Mouse (Mus musculus): ENCODE results near the gene Lamc1. TPM values are rescaled to one million over a fixed set of nuclear protein-coding genes. Genes with fewer than 3 reads are reported as not detected.

Gene Lamc1
- polyA plus RNA-seq, 1 experiment = 22.8 TPM

DNA sequence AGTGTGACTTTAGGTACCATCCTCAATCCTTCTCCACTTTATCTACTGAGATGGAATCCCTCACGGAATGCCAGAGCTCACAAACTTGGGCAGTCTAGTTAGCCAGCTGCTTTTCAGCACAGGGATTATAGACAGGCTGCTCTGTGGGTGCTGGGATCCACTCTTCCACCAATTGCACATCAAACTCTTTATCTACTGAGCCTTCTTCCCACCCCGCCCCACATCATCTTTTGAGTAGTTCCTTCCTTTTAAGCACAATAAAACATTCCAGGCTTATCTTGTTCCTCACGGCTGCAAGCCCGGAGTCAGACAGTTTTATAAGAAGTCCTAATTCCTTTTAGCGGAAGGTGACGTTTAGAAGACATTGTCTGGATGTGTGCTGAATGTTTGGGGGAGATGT lies 36.4 kb upstream of the Lamc1 start:
- H3K27ac ChIP-seq (ENCODE audit: insufficient read depth, low read depth, low read length) = no peak overlapping the region
- TF ChIP-seq CTCF (IDR thresholded peaks at IDR 0.05; ENCODE audit: extremely low read depth, insufficient read length, insufficient replicate concordance, low read depth, low read length) (no peak), POLR2A (IDR thresholded peaks at IDR 0.05; ENCODE audit: low read depth, low read length) (no peak)
- no peak overlapping the region for H3K4me3 ChIP-seq (ENCODE audit: low read depth, low read length)
- H3K4me1 ChIP-seq (ENCODE audit: control insufficient read depth, insufficient read depth, insufficient read length, low read length) = no peaks in the 10 kb centered on the region
- no peaks in the 10 kb centered on the region for H3K36me3 ChIP-seq (ENCODE audit: control insufficient read depth, insufficient read depth, low read length)
- 46% methylated on average over 6 of the region's 6 CpGs for WGBS
- H3K27me3 ChIP-seq (ENCODE audit: control insufficient read depth, insufficient read depth, low read length) = no peaks in the 10 kb centered on the region

GRCm38 (mm10) chr1:153367048-153367447 lies 34.5 kb upstream of the Lamc1 start:
- Histone ChIP-seq H3K4me1 (ENCODE audit: control insufficient read depth, insufficient read depth, insufficient read length, low read length) (no peaks in the 10 kb centered on the region), H3K36me3 (ENCODE audit: control insufficient read depth, insufficient read depth, low read length) (no peaks in the 10 kb centered on the region), H3K27me3 (ENCODE audit: control insufficient read depth, insufficient read depth, low read length) (no peaks in the 10 kb centered on the region), H3K4me3 (ENCODE audit: low read depth, low read length) (no peak overlapping the region), H3K27ac (ENCODE audit: insufficient read depth, low read depth, low read length) (no peak overlapping the region)
- WGBS = 62% methylated on average over 5 of the region's 5 CpGs
- no peak for TF ChIP-seq CTCF (IDR thresholded peaks at IDR 0.05; ENCODE audit: extremely low read depth, insufficient read length, insufficient replicate concordance, low read depth, low read length)
- no peak for TF ChIP-seq POLR2A (IDR thresholded peaks at IDR 0.05; ENCODE audit: low read depth, low read length)

DNA sequence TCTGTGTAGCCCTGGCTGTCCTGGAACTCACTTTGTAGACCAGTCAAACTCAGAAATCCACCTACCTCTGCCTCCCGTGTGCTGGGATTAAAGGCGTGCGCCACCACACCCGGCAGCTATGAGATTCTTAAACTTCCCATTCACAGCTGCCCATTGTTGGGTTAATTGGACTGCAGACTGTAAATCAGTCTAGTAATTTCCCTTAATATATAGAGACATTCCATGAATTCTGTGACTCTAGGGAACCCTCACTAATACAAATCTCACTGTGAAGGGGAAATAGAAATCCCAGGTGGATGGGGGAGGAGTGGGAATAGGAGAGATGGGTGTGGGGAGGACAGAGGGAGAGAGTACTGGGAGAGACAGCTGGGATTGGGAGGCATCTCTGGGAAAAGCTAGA lies 29.3 kb upstream of the Lamc1 start:
- Histone ChIP-seq H3K4me3 (ENCODE audit: low read depth, low read length) (no peak overlapping the region), H3K27me3 (ENCODE audit: control insufficient read depth, insufficient read depth, low read length) (no peaks in the 10 kb centered on the region), H3K27ac (ENCODE audit: insufficient read depth, low read depth, low read length) (no peak overlapping the region), H3K36me3 (ENCODE audit: control insufficient read depth, insufficient read depth, low read length) (no peaks in the 10 kb centered on the region), H3K4me1 (ENCODE audit: control insufficient read depth, insufficient read depth, insufficient read length, low read length) (no peaks in the 10 kb centered on the region)
- TF ChIP-seq CTCF (IDR thresholded peaks at IDR 0.05; ENCODE audit: extremely low read depth, insufficient read length, insufficient replicate concordance, low read depth, low read length) (no peak), POLR2A (IDR thresholded peaks at IDR 0.05; ENCODE audit: low read depth, low read length) (no peak)
- 90% methylated on average over 4 of the region's 4 CpGs for WGBS

GRCm38 (mm10) chr1:153360556-153360955 lies 28.0 kb upstream of the Lamc1 start:
- no peaks in the 10 kb centered on the region for H3K36me3 ChIP-seq (ENCODE audit: control insufficient read depth, insufficient read depth, low read length)
- no peak overlapping the region for H3K4me3 ChIP-seq (ENCODE audit: low read depth, low read length)
- H3K4me1 ChIP-seq (ENCODE audit: control insufficient read depth, insufficient read depth, insufficient read length, low read length) = no peaks in the 10 kb centered on the region
- H3K27me3 ChIP-seq (ENCODE audit: control insufficient read depth, insufficient read depth, low read length) = no peaks in the 10 kb centered on the region
- no peak for TF ChIP-seq POLR2A (IDR thresholded peaks at IDR 0.05; ENCODE audit: low read depth, low read length)
- TF ChIP-seq CTCF (IDR thresholded peaks at IDR 0.05; ENCODE audit: extremely low read depth, insufficient read length, insufficient replicate concordance, low read depth, low read length) = no peak
- no peak overlapping the region for H3K27ac ChIP-seq (ENCODE audit: insufficient read depth, low read depth, low read length)
- 55% methylated on average over 3 of the region's 3 CpGs for WGBS

DNA sequence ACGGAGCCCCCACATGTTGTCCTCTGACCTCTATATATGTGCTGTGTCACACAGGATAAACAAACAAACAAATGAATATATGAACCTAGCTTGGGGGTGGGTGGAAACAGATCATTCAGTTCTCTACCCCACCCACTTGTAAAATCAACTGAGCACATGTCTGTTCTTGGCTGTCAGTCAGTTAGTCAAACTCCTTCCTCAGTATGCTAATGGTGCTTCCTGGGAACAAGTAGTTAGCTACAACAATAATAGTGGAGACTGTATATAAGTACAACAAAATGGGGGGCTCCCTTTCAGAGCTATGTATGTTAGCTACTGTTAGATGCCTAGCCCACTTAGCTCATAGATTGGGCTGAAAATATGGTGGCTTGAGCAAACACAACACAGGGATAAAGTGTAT lies 24.6 kb upstream of the Lamc1 start:
- Histone ChIP-seq H3K36me3 (ENCODE audit: control insufficient read depth, insufficient read depth, low read length) (no peaks in the 10 kb centered on the region), H3K27ac (ENCODE audit: insufficient read depth, low read depth, low read length) (no peak overlapping the region), H3K4me1 (ENCODE audit: control insufficient read depth, insufficient read depth, insufficient read length, low read length) (peaks cover 2% of the 10 kb centered on the region; the same call in 1 of the 2 replicates), H3K4me3 (ENCODE audit: low read depth, low read length) (no peak overlapping the region), H3K27me3 (ENCODE audit: control insufficient read depth, insufficient read depth, low read length) (no peaks in the 10 kb centered on the region)
- 95% methylated on average over 1 of the region's 1 CpGs for WGBS
- TF ChIP-seq POLR2A (IDR thresholded peaks at IDR 0.05; ENCODE audit: low read depth, low read length) (no peak), CTCF (IDR thresholded peaks at IDR 0.05; ENCODE audit: extremely low read depth, insufficient read length, insufficient replicate concordance, low read depth, low read length) (no peak)

DNA sequence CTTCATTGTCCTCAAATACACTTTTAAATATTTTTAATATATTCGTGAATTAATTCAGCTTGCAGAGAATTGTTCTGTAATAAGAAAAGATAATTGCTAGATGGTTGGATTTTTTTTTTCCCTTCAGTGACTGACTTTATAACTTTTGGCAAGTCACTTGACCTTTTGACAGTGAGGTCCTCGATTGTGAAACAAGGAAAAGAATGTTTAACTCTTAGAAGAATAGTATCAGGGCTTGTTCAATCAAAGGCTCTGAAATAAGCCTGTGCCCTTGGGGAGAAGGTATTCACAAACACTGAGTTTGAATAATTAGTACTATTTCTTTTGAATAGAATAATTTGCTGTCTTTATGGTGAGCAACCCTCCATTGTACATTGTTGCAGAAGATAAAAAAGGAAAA lies 21.9 kb upstream of the Lamc1 start:
- H3K27me3 ChIP-seq (ENCODE audit: control insufficient read depth, insufficient read depth, low read length) = no peaks in the 10 kb centered on the region
- TF ChIP-seq CTCF (IDR thresholded peaks at IDR 0.05; ENCODE audit: extremely low read depth, insufficient read length, insufficient replicate concordance, low read depth, low read length) (no peak), POLR2A (IDR thresholded peaks at IDR 0.05; ENCODE audit: low read depth, low read length) (no peak)
- H3K27ac ChIP-seq (ENCODE audit: insufficient read depth, low read depth, low read length) = no peak overlapping the region
- H3K4me3 ChIP-seq (ENCODE audit: low read depth, low read length) = no peak overlapping the region
- H3K4me1 ChIP-seq (ENCODE audit: control insufficient read depth, insufficient read depth, insufficient read length, low read length) = peaks cover 2% of the 10 kb centered on the region; the same call in 1 of the 2 replicates
- H3K36me3 ChIP-seq (ENCODE audit: control insufficient read depth, insufficient read depth, low read length) = no peaks in the 10 kb centered on the region
- 15% methylated on average over 2 of the region's 2 CpGs for WGBS

- H3K4me1 ChIP-seq (ENCODE audit: control insufficient read depth, insufficient read depth, insufficient read length, low read length) = peaks cover 2% of the 10 kb centered on the region; the same call in 1 of the 2 replicates
- 63% methylated on average over 18 of the region's 18 CpGs for WGBS
- no peaks in the 10 kb centered on the region for H3K27me3 ChIP-seq (ENCODE audit: control insufficient read depth, insufficient read depth, low read length)
- H3K36me3 ChIP-seq (ENCODE audit: control insufficient read depth, insufficient read depth, low read length) = no peaks in the 10 kb centered on the region
- no peak for TF ChIP-seq CTCF (IDR thresholded peaks at IDR 0.05; ENCODE audit: extremely low read depth, insufficient read length, insufficient replicate concordance, low read depth, low read length)
- TF ChIP-seq POLR2A (IDR thresholded peaks at IDR 0.05; ENCODE audit: low read depth, low read length) = no peak
- H3K27ac ChIP-seq (ENCODE audit: insufficient read depth, low read depth, low read length) = no peak overlapping the region
- H3K4me3 ChIP-seq (ENCODE audit: low read depth, low read length) = no peak overlapping the region
These were observed 21.3 kb upstream of the Lamc1 start for GRCm38 (mm10) chr1:153353736-153354430.

Measured in small intestine, adult 2 months (tissue).